Mouse (Mus musculus) retina, adult 2 months (tissue): Measurements from ENCODE around the gene Tmem161a.
"Not testable (repeated sequence)": the region's sequence is repeated elsewhere in the genome, so short reads cannot be mapped to it uniquely, and the experiment has no call there.

Experiments used
- DNase-seq: peaks from one replicate; pipeline ENCODE4 v3.0.0-alpha.2; 2012; ENCODE audit warnings: low read depth, low spot score

Tmem161a gene

DNA sequence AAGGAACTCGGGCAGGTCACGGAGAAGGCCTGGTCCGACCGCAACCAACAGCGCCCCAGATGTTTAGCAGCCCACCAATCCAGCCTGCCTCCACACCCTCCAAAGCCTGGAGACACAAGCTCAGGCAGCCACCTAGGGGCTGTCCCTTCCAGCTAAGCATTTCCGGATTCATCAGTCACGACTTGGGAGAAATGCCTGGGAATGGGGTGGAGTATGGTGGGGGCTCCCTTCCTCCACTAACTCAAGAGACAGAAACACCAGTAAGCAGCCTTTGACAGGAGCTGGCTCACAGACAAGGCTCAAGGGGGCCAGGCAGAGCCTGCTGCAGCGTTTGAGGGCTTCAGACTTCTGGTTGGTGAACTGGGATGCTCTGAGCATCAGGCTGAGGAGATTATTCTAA lies 38.4 kb downstream of the Tmem161a start:
- DNase-seq, result no peak

DNA sequence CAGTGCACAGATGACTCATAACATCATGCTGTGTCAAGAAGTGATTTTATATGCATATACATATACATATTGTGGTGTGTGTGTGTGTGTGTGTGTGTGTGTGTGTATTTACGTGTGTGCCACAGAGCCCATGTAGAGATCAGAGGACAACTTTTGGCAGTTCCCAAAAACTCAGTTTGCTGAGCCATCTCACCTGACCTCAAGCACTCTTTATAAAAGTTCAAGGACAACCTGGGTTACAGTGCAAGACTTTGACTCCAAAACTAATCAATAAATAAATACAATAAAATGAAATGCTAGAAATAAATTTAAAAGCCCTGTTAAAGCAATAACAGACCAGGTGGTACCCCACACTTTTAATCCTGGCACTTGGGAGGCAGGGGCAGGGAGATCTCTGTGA lies 39.1 kb downstream of the Tmem161a start:
- DNase-seq, result no peak

DNA sequence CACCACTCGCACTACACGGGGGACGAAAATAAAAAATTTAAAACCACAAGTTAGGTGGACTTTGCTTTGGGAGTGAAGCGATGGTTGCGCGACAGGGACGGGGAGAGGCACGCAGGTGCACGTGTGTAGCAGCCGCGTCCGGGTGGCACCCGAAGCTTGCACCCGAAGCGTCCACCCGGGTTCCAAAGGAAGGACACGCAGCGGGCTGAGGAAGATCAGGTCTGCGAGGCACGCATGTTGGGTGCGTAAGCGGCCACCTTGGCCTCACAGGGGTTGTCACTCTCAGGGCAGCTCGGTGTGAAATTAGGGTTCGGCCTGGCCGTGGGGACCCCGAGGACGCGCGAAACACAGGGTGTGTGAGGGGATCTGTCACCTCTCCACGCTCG lies 39.6 kb downstream of the Tmem161a start:
- DNase-seq, result no peak

DNA sequence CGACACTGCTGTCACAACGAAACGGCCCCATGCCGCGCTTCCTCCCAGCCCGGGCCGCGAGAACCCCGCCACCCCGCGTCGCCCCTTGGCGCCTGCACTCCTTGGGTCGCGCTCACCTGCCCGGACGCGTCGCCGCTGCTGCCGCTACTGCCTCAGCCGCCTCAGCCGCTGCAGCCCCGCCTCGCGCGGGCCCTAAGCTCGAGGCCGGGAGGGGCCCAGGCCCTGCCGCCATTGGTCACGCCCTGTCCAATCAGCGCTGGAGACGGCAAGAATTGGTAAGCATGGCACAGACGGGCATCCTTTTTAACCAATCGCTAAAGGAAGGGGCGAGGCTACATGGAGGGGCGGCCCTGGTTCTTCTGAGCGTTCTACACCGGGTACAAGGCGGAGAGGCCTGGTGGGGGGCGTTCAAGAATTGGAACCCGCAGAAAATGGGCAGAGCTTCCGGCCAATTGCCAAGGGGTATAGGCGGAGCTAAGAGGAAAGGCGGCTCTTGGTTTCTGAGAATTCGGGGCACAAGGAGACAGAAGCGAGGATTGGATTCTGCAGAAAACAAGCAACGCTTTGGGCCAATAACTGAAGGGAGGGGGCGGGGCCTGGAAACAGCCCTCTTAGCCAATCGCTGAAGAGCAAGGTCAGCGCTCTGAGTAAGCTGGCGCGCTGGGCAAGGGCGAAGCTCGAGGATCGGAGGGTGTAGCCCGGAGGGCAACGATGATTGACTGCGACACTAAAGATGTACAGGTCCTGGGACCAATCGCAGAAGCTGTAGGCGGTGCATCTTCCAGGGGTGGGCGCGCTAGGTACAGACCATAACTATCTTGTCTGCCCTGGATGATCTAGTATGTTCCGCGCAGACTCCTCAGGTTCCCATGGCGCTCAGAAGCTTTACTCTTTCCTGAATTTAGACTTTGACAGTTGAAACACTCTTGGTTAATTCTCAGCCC lies 40.2 kb downstream of the Tmem161a start, which contains the start of gene Slc25a42:
Slc25a42 (minus strand) TSS at position 194 of the 944 bp plus-strand sequence.
- peak; percentile 98 for DNase-seq

DNA sequence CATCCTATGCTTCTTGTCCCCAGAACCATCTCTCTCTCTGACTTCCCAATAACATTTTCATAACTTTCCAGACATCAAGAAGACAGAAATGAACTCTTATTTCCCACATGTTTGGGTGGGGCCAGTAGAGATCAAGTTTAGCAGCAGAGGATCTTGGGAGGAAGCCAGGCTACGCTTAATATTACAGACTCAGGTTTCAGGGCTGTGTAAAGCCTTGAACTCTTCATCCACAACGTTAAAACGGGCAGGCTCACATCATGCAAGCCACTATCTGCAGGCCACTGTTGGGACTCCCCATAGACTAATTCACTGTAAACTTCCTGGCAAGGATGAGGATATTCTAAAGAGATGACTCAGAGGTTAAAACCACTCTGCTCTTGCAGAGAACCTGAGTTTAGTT lies 42.3 kb downstream of the Tmem161a start:
- no peak for DNase-seq

DNA sequence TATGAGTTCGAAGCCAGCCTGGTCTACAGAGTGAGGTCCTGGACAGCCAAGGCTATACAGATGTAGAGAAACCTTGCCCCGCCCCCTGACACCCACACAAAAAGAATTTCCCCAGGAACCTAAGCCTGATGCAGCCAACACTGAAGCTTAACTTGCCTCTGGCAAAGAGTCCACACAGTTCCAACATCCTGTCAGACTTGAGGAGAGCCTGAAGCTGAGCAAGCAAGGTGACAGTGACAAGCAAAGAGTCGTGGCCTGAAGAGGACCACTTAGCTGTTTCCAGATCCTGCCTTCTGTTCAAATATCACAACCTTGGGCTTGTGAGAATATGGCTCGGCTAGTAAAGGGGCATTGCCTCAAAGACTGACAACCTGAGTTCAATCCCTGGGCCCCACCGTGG lies 42.9 kb downstream of the Tmem161a start:
- DNase-seq, result no peak

DNA sequence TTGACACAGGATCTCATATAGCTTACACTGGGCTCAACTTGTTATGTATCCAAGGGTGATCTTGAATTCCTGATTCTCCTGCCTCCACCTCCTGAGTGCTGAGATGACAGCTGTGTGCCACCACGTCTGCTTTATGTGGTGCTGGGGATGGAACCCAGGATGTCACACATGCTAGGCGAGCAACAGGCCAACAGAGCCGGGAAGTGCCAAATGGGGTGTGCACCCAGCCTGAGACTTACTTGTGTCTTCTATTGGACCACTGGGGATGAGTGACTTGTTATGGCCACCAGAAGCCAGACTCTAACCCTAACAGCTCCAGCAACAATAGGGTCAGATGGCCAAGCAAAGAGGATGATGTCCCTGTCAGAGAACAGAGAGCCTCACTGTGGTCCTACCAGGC lies 44.0 kb downstream of the Tmem161a start:
- not testable (repeated sequence) for DNase-seq

DNA sequence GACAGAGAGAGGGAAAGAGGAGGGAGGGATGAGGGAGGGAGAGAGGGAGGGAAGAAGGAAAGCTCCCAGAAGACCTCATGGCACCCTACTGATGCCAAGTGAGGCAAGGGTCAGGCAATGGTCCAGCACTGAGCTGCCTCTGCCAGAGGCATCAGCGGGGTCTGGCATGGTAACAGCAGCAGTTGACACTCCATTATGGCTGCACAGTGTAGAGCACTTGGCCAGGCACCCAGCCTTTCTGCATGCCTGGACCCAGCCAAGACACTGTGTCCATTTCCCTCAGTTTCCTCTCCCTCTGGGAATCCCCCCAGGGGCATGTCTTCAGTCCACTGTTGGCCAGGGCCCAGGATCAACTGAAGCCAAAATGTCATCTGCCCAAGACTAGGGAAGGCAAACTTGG lies 44.4 kb downstream of the Tmem161a start:
- DNase-seq, result no peak

DNA sequence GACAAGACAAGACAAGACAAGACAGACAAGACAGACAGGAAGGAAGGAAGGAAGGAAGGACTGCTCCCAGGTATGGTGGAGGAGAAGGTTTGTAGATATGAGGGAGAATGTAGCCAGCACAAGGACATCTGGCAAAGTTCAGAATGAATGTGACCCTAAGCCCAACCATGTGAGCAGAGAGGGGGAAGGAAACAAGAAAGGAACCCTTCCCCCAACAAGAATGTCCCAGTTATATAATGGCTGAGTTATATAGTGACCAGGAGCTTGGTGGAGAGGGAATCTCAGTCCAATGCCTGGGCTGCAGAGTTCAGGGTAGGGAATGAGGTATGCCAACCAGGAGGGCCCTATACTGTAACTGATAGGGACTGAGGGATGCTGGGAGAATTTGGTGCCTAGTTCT lies 45.3 kb downstream of the Tmem161a start:
- no peak for DNase-seq

DNA sequence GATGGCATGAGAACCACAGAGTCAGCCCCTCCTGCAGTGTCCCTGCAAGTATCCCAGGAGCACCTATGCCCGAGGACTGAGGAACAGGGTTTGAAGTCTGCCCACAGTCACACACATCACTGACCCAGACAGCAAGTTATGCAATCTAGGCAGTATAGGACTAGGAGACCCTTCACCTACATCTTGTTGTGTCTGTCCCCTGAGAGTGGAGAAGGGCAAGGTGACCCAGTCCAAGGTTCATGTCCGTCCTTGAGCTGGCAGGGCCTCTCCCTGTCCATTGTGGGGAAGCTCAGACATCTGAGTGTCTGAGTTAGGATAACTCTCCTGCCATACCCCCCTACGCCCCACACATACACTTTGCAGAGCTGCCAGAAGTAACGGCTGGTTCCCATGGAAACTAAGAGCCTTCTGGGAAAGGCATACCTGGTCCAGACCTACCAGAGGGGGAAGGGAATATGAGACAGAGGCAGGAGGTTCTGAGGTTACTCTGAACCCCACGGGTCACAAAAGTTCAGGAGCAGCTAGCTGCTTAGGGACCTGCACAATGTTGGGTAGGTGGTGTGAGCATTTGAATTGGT lies 47.0 kb downstream of the Tmem161a start:
- DNase-seq, result no peak

DNA sequence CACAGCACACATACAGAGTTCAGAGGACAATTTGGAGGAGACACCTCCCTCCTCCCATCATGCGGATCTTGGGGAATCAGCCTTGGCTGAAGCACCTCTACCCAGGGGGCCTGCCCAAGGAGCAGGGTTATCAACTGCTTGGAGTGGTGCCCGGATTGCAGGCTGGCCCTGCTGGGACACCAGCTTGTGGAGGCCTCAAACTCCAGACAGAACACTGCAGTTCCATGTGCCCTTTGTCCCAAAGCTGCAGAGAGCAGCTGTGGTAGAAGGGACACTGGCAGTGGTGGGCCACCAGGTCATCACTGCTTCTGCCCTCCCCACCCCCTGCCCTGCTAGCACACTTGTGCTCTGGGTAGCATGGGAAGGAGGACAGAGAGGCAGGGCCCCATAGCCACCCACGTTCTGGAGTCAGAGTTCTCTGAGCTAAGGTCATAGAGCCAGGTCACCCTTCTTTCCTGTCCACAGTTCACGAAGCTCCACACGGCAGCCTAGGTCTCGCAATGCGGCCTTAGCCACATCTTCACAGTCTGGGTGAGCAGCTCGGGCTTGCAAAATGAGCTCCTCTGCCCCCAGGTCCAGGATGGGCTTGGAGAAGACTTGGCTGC lies 48.2 kb downstream of the Tmem161a start:
- DNase-seq, result no peak

DNA sequence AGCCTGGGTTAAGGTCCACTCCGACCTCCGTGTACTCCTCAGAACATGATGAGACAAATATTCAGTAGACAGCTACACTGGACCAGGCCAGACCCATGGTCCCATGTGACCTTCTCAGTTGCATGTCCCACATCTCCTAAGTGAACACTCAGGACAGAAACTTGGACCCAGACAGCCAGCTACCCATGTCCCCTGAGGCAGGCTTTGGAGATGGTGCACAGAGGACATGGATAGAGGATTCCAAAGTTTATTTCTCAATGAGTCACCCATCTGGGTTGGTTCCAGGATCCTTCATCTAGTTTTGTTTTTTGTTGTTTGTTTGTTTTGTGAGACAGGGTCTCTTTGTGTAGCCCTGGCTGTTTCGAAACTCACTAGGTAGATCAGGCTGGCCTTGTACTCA lies 48.8 kb downstream of the Tmem161a start:
- DNase-seq, result no peak

DNA sequence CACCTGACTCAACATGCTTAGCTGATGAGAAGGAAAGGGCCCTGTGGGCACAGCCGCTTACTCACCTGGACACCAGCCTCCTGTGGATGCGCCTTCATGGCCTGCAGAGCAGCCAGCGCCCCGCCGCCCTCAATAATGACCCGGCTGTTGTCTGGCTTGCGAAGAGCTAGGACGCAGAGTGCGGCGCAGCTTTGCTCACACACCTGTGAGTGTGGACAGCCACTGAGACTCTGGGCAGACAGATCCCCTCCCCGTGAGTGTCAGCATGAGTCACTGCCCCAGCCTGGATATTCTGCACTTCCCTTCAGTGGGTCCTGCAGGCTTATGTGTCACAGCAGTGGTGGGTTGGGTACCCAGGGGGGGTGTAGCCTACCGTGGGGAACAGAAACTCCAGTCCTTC lies 49.9 kb downstream of the Tmem161a start:
- no peak for DNase-seq

DNA sequence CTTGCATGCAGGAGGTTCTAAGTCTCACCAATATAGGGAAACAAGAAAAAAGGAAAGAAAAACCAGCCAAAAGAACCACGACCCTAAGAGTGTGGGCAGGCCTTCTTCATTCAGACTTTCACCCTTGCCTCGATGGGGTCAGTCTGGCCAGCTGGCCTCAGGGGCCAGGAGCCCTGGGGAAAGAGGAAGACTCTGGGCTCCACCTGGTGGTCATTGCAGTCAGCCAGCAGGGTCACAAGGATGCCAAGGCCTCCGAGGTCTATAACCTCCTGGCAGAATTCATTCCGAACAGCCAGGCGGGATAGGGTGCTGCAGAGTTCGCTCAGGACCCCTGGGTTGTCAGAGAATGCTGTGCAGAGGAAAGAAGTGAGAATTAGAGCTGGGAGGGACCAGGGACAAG lies 51.2 kb downstream of the Tmem161a start:
- no peak for DNase-seq

DNA sequence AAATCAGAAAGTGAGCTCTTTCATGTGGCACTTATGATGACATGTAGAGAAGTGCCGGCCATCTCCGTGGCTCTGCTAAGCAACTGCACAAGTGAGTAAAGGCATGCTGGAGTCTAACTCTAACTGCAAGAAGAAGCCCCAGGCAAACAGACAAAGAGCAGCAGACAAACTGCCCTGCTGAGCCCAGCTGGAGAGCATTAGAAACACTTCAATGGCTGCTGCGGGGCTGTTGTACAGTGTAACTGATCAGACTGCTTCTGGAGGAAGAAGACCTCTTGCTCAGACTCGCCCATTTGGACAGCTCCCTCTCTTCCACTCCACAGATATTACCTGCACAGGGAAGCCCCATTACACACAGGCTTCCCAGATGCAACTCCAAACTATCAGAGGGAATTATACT lies 55.8 kb downstream of the Tmem161a start:
- DNase-seq, result no peak

DNA sequence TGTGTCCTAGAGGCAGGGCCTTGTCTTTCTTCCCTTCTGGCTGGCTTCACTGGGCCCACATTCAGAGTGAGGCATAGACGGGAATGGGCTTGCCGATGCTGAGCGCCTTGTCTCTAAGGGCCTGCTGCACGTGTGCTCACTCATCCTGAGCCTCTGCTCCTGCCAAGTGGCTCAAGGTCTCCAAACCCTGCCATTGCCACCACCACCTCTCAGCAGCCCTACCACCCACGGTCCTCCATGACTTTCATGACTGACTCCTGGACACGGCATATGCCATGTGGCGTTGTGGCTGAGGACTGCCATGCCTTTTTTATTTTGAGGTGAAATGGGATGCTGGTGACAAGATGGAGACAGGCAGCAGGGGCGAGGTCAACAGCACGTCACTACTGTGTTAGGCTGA lies 58.7 kb downstream of the Tmem161a start:
- no peak for DNase-seq
